Mouse (Mus musculus) heart, embryonic 10.5 days (tissue): ENCODE measurements at regions not wholly inside any gene's neighbourhood (a gene's known extent, or its start where the extent isn't known, plus 50 kb on each side); places are given as distances from the start of the nearest gene placed in this dataset.

ENCODE experiments used
- DNase-seq: peaks from one replicate; pipeline ENCODE4 v3.0.0-alpha.2; 2017; ENCODE audit warnings: low spot score
- H3K27ac ChIP-seq: fragments of 300-500 bp; sonication (generic); 2 replicates; pipeline ENCODE4 v1.5.1; 2016; ENCODE audit warnings: mild to moderate bottlenecking
- H3K27me3 ChIP-seq: fragments of 300-500 bp; sonication (generic); 2 replicates; pipeline ENCODE4 v1.6.1; 2016; ENCODE audit warnings: mild to moderate bottlenecking; ENCODE audit not compliant: poor library complexity, insufficient read depth, severe bottlenecking
- H3K36me3 ChIP-seq: fragments of 300-500 bp; sonication (generic); 2 replicates; pipeline ENCODE4 v1.6.1; 2016; ENCODE audit warnings: mild to moderate bottlenecking, moderate library complexity
- H3K4me1 ChIP-seq: fragments of 300-500 bp; sonication (generic); 2 replicates; pipeline ENCODE4 v1.6.1; 2016; ENCODE audit warnings: mild to moderate bottlenecking
- H3K4me3 ChIP-seq: fragments of 300-500 bp; sonication (generic); 2 replicates; pipeline ENCODE4 v1.5.1; 2016; ENCODE audit warnings: mild to moderate bottlenecking, moderate library complexity
- H3K9me3 ChIP-seq: fragments of 300-500 bp; sonication (generic); 2 replicates; pipeline ENCODE4 v1.6.1; 2016; ENCODE audit warnings: mild to moderate bottlenecking, moderate library complexity
- WGBS: fragments of 180-500 bp; shearing (Covaris S2); methylation state at CpG from one replicate; pipeline ENCODE4 v1.1.7; 2016; 5-methylcytosine and 5-hydroxymethylcytosine counted together

DNA sequence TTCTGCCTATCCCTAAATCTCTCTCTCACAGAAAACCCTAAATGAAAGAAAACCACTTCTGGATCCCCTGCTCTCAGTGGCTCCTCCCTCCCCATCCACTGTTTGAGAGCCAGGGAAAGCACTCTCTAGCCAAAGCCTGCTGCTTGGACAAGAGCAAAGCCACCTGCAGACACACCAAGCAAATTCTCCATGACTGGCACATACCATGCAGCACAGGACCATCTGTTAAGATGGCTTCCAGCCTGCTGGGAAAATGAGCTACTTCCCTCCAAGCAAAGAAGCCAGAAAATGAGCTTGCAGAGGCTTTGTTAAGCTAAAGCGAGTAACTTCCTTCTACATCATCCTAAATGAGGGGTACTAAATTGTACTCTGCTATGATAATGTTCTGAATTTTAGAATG is 534.6 kb upstream of the Lmcd1 start:
- no peak for DNase-seq
- H3K4me1 ChIP-seq = no peaks in the 10 kb centered on the region
- H3K9me3 ChIP-seq = no peaks in the 10 kb centered on the region
- no peak overlapping the region for H3K4me3 ChIP-seq
- no peaks in the 10 kb centered on the region for H3K36me3 ChIP-seq
- WGBS = 94% methylated on average over 1 of the region's 1 CpGs
- H3K27ac ChIP-seq = no peak overlapping the region
- no peaks in the 10 kb centered on the region for H3K27me3 ChIP-seq

DNA sequence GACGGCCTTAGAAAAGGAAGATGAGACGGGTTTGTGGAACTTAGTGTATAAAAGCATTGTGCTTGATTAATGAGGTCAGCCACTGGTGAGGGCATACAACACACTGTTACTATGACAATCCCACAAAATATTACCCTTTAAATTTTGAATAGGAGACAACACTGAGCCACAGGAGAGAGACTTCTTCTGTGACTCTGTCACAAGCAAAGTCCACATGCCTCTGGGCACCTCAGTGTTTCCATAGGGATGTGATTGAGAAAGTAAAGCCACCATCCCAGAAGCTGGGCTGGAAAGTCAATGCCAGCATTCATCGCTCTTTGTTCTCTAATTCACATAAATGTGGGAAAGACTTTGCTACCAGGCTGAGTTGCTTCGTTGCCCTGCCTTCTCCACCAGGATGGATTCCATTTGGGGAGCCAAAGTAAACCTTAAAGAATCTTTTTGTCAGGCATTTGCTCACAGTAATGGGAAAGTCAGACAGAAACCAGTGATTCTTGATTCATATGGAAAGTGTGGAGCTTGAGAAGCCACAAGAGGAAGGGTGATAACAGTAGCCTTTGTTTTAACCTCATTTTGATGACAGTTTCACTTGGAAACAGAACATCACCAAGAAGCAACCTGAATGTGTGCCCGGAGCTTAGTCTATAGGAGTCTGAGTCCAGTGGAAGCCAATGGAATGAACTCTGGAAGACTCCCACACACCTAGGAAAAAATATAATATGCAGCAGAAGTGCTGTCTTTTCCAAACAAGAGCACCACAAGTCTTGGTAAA is 491.7 kb upstream of the Lmcd1 start:
- no peaks in the 10 kb centered on the region for H3K27me3 ChIP-seq
- no peak overlapping the region for H3K4me3 ChIP-seq
- no peaks in the 10 kb centered on the region for H3K36me3 ChIP-seq
- no peaks in the 10 kb centered on the region for H3K4me1 ChIP-seq
- no peak overlapping the region for H3K27ac ChIP-seq
- WGBS = 82% methylated on average over 5 of the region's 5 CpGs
- H3K9me3 ChIP-seq = no peaks in the 10 kb centered on the region
- DNase-seq = no peak

DNA sequence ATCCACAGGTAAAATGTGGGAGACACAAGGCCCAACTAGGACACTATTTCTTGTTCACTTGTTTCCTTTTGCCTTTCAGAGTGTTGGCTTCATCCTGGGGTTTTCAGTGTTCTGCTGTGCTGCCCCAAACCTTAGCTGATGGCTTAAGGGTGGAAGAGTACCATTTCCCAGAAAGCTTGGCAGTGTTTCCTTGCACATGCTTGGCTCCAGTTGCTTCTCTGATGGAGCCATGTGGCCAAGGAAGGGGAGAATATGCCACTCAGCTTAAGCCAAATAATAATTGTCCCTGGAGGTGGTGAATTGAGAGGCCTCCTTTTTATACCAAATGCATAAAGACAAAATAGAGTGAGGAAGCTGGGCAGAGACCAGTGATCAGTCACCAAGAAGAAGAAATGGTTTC is 464.9 kb upstream of the Lmcd1 start:
- H3K27ac ChIP-seq = no peak overlapping the region
- no peaks in the 10 kb centered on the region for H3K9me3 ChIP-seq
- no peak for DNase-seq
- no peak overlapping the region for H3K4me3 ChIP-seq
- no peaks in the 10 kb centered on the region for H3K27me3 ChIP-seq
- H3K4me1 ChIP-seq = no peaks in the 10 kb centered on the region
- no peaks in the 10 kb centered on the region for H3K36me3 ChIP-seq

DNA sequence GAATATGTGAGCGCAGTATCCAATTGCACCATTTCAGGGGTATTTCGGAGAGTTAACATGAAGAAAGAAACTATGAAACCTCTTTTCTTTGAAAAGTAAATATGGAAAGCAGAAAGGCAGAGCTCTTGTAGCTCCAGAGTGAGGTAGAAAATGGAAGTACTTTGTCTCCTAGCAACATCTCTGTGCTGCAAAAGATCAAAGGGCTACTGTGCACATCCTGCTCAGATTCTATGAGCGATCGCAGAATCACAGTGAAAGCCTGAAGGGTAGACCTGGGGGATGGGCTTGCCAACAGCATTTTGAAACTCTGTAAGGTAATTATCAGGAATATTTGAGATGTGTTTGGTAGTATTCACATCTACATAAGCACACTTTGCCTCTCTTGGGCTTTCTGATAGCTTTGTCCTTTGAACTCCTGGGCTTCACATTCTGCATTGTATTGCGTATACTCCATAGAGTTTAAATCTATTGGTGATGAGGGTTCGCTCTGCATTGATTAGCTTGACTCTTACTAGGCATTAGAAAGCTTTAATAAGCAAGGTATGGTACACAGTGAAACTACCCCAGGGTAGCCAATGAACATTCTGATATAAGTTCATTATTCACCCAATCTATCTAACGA is 459.5 kb upstream of the Lmcd1 start:
- Histone ChIP-seq H3K9me3 (no peaks in the 10 kb centered on the region), H3K36me3 (no peaks in the 10 kb centered on the region), H3K4me3 (no peak overlapping the region), H3K27me3 (no peaks in the 10 kb centered on the region), H3K27ac (no peak overlapping the region), H3K4me1 (no peaks in the 10 kb centered on the region)
- DNase-seq = no peak
- WGBS = 86% methylated on average over 7 of the region's 7 CpGs

DNA sequence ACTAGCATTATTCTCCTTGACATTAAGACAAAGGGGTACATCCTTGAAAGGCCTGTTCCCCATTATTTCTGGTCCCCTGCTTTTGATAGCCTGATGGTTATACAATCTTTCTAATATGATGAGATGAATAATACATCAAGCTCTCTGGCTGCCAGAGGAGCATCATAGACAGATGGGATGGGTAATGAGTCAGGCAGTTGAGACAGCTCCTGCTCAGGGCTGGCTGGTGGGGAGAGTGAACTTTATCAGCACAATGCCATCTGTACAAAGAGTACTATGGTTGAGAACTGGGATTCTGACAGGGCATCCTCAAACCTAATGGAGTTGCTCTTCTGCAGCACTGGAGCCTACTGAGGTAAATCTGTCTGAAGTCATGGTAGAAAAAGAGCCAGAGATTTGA is 458.4 kb upstream of the Lmcd1 start:
- no peak overlapping the region for H3K4me3 ChIP-seq
- no peaks in the 10 kb centered on the region for H3K9me3 ChIP-seq
- H3K4me1 ChIP-seq = no peaks in the 10 kb centered on the region
- no peaks in the 10 kb centered on the region for H3K36me3 ChIP-seq
- DNase-seq = no peak
- H3K27ac ChIP-seq = no peak overlapping the region
- no peaks in the 10 kb centered on the region for H3K27me3 ChIP-seq

DNA sequence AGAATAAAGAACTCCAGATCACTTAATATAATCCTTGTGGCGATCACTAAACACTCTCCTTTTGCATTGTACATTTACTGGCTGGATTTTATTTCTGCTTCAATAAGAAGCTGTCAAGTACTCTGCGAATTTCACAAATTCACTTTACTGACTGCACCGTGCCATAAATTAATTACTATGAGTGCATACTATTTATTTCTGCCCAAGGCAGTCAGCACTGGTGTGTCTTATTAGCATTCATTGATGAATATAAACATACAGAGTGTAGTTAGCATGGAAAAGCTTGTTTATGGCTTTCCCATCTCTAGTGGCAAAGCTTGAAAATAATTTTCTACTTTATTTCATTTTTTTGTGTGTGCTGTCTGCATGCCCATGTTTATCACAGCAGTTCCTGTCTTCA is 453.3 kb upstream of the Lmcd1 start:
- H3K4me1 ChIP-seq = no peaks in the 10 kb centered on the region
- no peak overlapping the region for H3K27ac ChIP-seq
- WGBS = 71% methylated on average over 3 of the region's 3 CpGs
- H3K27me3 ChIP-seq = no peaks in the 10 kb centered on the region
- no peak overlapping the region for H3K4me3 ChIP-seq
- no peaks in the 10 kb centered on the region for H3K36me3 ChIP-seq
- H3K9me3 ChIP-seq = no peaks in the 10 kb centered on the region
- no peak for DNase-seq

DNA sequence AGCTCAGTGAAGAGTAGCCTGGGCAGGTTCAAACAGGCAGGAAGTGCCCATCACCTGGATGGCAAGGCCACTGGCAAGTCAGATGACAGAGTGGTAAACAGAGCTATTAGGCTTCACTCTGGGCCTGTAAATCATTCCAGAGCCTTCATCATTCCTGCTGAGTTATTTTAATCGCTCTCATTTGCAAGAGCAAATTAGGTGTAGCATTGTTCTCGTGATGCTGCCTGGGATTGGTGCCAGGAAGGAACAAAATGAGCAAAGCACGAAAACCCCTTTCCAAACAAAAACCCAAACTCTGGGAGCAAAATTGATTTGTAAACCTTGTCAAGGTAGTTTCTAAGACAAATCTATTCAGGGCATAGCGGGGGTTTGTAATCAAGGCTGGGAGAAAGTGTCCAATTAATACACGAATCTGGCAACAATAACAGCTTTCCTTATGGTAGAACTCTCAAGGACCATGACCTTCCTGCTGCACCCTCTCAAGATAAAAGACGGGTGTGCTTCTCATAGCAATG is 429.2 kb upstream of the Lmcd1 start:
- Histone ChIP-seq H3K27ac (no peak overlapping the region), H3K9me3 (no peaks in the 10 kb centered on the region; the same call in 1 of the 2 replicates), H3K4me3 (no peak overlapping the region), H3K4me1 (no peaks in the 10 kb centered on the region), H3K27me3 (no peaks in the 10 kb centered on the region), H3K36me3 (no peaks in the 10 kb centered on the region)
- WGBS = 68% methylated on average over 6 of the region's 6 CpGs
- no peak for DNase-seq

DNA sequence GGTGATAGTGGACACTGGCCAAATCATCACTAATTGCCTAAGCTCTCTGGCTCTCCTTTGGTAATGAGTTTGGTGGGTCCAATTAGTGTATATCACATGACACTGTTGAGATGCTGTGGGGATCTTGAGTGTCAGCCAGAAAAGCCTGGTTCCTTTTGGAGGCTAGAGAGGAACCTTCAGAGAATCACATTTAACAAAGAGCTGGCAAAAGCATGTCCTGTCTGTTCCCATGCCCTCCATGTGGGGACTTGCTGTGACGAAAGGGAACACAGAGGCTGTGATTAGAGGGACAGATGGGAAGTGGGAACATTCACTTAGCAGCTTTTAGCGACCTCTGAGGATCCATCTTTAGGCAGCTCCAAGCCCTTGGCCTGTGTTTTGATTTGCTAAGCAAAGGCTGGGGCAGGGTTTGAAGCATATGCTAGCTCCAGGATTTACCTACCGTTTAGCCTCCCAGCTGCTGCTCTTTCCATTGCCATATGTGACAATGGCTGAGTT is 407.4 kb upstream of the Lmcd1 start:
- Histone ChIP-seq H3K9me3 (no peaks in the 10 kb centered on the region), H3K27ac (no peak overlapping the region), H3K4me1 (no peaks in the 10 kb centered on the region), H3K27me3 (no peaks in the 10 kb centered on the region), H3K36me3 (no peaks in the 10 kb centered on the region), H3K4me3 (no peak overlapping the region)
- no peak for DNase-seq
- 58% methylated on average over 3 of the region's 3 CpGs for WGBS

DNA sequence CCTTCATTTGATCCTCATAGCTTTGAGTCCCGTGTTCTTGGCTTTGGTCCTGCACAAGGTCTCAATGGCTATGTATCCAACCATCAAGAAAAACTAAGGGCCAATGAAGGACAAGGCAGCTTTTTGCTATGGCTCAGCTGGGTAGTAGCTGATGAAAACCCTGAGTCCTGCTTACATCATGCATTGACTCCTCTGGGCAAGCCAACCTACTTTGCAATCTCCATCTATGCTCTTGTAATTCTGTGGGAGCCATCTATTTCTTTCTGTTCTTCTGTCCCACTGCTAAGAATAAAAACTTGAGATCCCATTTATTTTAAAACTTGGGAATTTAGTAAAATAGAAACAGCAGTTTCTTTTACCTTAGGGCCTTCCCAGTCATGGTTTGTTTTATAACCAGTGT is 391.0 kb upstream of the Lmcd1 start:
- Histone ChIP-seq H3K4me3 (no peak overlapping the region), H3K27me3 (no peaks in the 10 kb centered on the region), H3K4me1 (no peaks in the 10 kb centered on the region), H3K27ac (no peak overlapping the region), H3K36me3 (no peaks in the 10 kb centered on the region), H3K9me3 (no peaks in the 10 kb centered on the region)
- DNase-seq = no peak
- 65% methylated on average over 1 of the region's 1 CpGs for WGBS

DNA sequence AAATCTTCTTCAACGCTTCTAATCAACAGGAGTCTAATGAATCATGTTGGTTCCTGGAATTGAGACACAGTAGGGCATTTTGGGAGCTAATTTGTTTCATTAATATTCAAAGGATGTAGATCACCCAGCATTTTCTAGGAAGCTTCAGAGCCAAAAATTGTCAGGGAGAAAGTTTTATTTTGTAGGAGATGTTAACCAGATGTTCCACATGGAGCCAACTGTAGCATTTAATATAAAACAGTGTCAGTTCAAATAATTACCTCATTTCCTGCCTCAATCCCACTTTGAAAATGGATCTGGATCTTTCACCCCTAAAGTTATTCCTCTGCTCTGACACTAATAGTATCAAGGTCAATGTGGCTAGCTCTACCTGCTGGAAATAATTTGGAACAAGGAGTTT is 389.6 kb upstream of the Lmcd1 start:
- no peak overlapping the region for H3K27ac ChIP-seq
- DNase-seq = no peak
- no peaks in the 10 kb centered on the region for H3K4me1 ChIP-seq
- no peaks in the 10 kb centered on the region for H3K27me3 ChIP-seq
- no peaks in the 10 kb centered on the region for H3K36me3 ChIP-seq
- H3K9me3 ChIP-seq = no peaks in the 10 kb centered on the region
- H3K4me3 ChIP-seq = no peak overlapping the region
- WGBS = 64% methylated on average over 1 of the region's 1 CpGs

DNA sequence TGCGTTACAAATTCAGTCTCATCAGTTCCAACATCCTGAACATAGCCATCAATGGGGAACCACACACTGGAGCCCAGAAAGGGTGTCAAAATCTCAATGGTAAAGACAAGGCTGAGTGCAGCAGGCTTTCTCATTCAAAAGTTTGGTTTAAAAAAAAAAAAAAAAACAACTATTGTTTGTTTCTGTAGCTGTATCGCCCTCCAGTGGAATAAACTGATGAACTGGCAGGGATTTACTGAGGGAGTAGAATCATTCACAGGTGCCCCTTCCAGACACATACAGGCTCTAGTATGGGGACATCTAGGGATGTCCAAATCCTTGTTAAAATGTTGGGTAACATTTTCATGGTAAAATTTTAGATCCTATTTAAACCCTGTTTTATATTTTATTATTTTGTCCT is 361.6 kb upstream of the Lmcd1 start:
- H3K36me3 ChIP-seq = no peaks in the 10 kb centered on the region
- 60% methylated on average over 2 of the region's 2 CpGs for WGBS
- no peak for DNase-seq
- no peaks in the 10 kb centered on the region for H3K4me1 ChIP-seq
- no peaks in the 10 kb centered on the region for H3K27me3 ChIP-seq
- H3K27ac ChIP-seq = no peak overlapping the region
- H3K4me3 ChIP-seq = no peak overlapping the region
- no peaks in the 10 kb centered on the region for H3K9me3 ChIP-seq

DNA sequence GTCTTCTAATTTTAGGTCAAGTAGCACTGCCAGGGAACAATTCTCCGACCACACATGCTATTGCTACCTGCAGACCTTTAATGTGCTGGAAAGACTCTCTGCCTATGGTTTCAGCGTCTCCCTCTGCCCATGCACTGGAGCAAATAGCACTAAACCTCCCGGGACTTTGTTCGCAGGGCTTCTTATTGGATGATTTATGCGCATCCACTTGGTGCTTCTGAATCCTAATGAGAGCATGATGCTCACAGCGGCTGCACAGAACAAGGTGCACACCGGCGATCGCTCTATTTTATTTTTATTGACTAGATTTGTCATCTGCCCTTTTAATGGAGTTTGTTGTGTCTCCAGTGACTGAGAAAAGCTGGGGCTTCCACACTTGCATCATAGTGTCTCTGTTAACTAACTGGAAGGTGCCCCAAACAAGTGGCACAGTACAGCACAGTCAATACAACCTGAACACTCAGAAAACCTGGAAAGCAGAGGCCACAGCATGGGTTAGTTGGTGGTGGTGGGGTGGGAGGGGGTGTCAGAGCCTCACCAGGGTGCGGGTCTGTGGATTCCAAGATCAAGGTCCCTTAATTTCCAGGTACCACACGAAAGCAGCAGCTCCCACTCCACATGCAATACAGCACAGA is 359.7 kb upstream of the Lmcd1 start:
- no peak for DNase-seq
- 82% methylated on average over 11 of the region's 11 CpGs for WGBS
- H3K27me3 ChIP-seq = no peaks in the 10 kb centered on the region

DNA sequence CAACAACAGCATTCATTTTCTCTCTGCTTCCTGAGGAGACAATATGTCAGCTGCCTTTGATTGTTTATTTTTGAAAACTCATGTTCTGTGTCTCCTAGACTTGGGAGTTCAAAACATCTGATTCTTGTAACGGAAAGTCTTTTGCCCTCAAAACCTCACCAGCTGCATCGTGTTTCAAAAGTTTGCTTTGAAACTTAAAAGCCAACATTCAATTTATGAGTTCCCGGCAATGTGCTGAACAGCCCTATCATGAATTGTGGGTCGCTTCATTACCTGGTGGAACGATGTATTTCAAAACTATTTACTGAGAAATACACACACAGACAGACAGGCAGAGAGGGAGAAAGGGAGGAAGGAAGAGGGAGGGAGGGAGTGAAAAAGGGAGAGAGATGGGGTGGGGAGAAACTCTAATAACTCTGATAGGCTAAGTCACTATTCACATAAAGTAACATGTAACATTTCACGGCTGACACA is 356.3 kb upstream of the Lmcd1 start:
- DNase-seq = no peak
- 83% methylated on average over 6 of the region's 6 CpGs for WGBS
- H3K36me3 ChIP-seq = no peaks in the 10 kb centered on the region

More for the DNA sequence above, 359.7 kb upstream of the Lmcd1 start:
- Histone ChIP-seq H3K9me3 (no peaks in the 10 kb centered on the region), H3K4me1 (no peaks in the 10 kb centered on the region), H3K4me3 (no peak overlapping the region), H3K27ac (no peak overlapping the region), H3K36me3 (no peaks in the 10 kb centered on the region)

More for the DNA sequence above, 356.3 kb upstream of the Lmcd1 start:
- no peaks in the 10 kb centered on the region for H3K27me3 ChIP-seq
- H3K4me1 ChIP-seq = no peaks in the 10 kb centered on the region
- no peak overlapping the region for H3K4me3 ChIP-seq
- H3K9me3 ChIP-seq = no peaks in the 10 kb centered on the region
- no peak overlapping the region for H3K27ac ChIP-seq
